Mouse (Mus musculus): Measurements from ENCODE around the gene Kit. TPM values are rescaled to one million over a fixed set of nuclear protein-coding genes. Genes with fewer than 3 reads are reported as not detected.

Gene Kit
- polyA plus RNA-seq, 1 experiment, result 9.9 TPM

DNA sequence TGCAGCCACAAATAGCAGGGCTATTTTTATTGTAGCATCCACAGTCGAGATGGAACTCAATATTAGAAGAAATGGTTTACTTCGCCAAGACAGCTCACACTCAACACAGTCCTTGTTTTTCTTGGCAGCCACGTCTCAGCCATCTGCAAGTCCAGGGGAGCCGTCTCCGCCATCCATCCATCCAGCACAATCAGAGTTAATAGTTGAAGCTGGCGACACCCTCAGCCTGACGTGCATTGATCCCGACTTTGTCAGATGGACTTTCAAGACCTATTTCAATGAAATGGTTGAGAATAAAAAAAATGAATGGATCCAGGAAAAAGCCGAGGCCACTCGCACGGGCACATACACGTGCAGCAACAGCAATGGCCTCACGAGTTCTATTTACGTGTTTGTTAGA is 32.2 kb downstream of the Kit start:
- H3K4me3 ChIP-seq (ENCODE audit: insufficient read depth, low read depth, low read length), result no peak overlapping the region
- H3K27ac ChIP-seq (replicated peaks; ENCODE audit: low read depth, low read length), result no peak overlapping the region
- H3K4me1 ChIP-seq (ENCODE audit: control insufficient read depth, insufficient read depth, insufficient read length, low read length), result no peaks in the 10 kb centered on the region; the same call in 1 of the 2 replicates

DNA sequence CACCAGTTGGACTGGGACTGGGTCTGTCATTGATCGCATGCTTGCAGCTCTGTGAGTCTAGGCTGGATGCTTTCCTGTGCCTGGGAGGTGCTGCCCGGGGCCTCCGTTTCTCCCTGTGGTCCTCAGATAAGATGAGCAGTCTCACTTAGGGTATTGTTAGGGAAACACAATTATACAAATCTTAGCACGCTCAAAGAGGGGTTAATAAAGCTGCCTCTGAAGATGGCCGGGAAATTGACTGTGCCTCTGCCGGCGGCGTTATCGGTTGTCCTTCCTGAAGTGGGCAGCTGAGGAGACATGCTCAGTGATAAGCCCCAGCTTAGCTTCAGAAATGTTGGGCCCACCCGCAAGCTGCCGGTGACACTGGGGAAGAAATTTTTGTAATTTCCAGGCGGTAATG is 33.3 kb downstream of the Kit start:
- Histone ChIP-seq H3K4me3 (ENCODE audit: insufficient read depth, low read depth, low read length) (no peak overlapping the region), H3K4me1 (ENCODE audit: control insufficient read depth, insufficient read depth, insufficient read length, low read length) (no peaks in the 10 kb centered on the region; the same call in 1 of the 2 replicates), H3K27ac (replicated peaks; ENCODE audit: low read depth, low read length) (no peak overlapping the region)

DNA sequence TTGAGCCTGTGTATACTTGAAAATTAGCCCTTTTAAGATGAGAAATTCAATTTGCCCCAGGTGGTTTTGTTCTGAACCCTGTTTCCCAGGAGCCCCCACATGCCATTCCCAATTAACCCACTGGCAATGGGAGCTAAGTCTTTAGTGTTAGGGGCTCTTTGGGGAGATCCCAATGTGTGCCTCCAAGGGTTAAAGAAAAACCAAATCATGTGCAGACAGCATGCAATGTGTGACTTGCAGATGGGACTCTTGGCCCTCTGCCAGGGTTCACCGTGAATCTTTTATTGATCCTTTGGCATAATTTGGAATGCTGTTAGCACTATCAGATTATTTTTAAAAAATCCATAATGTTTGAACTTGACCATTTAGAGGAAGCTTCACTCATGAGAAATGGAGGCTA is 37.7 kb downstream of the Kit start:
- Histone ChIP-seq H3K4me1 (ENCODE audit: control insufficient read depth, insufficient read depth, insufficient read length, low read length) (no peaks in the 10 kb centered on the region), H3K27ac (replicated peaks; ENCODE audit: low read depth, low read length) (no peak overlapping the region), H3K4me3 (ENCODE audit: insufficient read depth, low read depth, low read length) (no peak overlapping the region)

DNA sequence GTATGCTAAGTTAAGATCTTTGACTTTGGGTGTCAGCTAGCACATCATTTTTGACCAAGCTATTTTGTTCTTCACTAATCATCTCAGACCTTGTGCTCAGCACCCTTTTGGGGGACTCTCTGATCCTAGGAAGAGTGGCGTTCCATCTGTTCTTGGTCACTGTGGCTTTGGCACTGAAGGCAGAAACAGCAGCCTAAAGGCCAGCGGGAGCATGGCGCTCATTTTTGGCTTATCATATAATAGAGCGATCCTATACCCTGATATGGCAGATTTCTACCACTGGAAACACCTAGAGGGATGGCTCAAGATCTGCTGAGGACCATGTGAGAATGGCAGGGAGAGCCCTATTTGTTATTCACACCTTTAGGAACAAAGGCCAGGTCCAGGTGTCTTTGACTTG is 38.2 kb downstream of the Kit start:
- H3K27ac ChIP-seq (replicated peaks; ENCODE audit: low read depth, low read length), result no peak overlapping the region
- H3K4me1 ChIP-seq (ENCODE audit: control insufficient read depth, insufficient read depth, insufficient read length, low read length), result no peaks in the 10 kb centered on the region
- no peak overlapping the region for H3K4me3 ChIP-seq (ENCODE audit: insufficient read depth, low read depth, low read length)

DNA sequence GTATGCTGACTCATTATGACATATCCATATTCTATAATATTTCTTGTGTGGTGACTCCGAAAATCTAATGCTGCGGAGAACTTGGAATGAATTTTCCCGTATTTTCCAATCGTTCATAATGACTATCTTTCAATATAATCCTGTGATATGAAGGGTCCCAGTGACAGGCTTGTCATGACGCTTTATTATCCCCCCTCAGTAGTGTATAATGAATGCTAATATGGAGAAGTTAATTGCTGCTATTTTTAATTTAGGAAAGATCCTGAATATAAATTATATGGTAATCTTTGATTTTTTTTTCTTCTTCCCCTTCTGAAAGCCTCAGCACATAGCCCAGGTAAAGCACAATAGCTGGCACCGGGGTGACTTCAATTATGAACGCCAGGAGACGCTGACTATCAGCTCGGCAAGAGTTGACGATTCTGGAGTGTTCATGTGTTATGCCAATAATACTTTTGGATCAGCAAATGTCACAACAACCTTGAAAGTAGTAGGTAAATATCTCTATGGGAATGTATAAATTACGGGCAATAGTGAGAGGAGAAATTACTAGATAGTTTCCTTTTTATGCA is 40.4 kb downstream of the Kit start:
- Histone ChIP-seq H3K27ac (replicated peaks; ENCODE audit: low read depth, low read length) (no peak overlapping the region), H3K4me3 (ENCODE audit: insufficient read depth, low read depth, low read length) (no peak overlapping the region), H3K4me1 (ENCODE audit: control insufficient read depth, insufficient read depth, insufficient read length, low read length) (no peaks in the 10 kb centered on the region)

DNA sequence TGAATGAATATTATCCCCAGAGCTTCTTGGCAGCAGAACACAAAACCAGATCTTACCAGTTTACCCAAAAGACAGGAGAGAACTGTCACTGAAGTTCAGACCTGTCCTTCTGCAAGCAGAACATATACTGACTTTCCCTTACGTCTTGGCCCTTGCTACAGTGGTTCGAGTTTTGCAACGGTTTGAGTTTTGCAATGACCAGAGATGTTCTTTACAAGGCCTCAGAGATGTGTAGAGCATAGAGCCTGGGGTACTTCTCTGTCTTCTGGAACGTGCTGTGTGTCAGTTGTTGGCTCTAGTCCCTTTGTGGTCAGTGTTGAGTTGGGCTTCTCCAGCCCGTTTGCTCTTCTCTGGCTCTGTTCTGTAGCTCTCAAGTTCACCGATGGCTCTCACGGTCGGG is 40.9 kb downstream of the Kit start:
- Histone ChIP-seq H3K4me1 (ENCODE audit: control insufficient read depth, insufficient read depth, insufficient read length, low read length) (no peaks in the 10 kb centered on the region), H3K4me3 (ENCODE audit: insufficient read depth, low read depth, low read length) (no peak overlapping the region), H3K27ac (replicated peaks; ENCODE audit: low read depth, low read length) (no peak overlapping the region)

DNA sequence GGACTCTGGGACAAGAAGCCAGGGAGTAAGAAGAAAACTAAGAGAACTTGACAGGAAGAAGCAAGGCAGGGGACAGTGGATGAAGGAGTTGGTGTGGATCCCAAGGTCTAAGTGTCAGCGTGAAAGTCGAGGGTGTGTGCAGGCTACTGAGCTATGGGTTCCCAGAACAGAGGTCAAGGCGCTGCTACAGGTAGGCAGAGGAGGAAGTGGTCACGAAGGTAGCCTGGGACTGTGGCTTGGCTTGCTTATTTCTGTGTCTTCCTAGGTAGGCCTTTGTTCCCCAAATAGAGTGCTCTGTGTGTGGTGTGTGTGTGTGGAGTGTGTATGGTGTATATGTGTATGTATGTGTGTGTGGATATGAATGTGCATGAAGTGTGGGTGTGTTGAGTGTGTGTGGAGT is 47.7 kb downstream of the Kit start:
- no peak overlapping the region for H3K27ac ChIP-seq (replicated peaks; ENCODE audit: low read depth, low read length)
- no peak overlapping the region for H3K4me3 ChIP-seq (ENCODE audit: insufficient read depth, low read depth, low read length)
- H3K4me1 ChIP-seq (ENCODE audit: control insufficient read depth, insufficient read depth, insufficient read length, low read length), result no peaks in the 10 kb centered on the region

DNA sequence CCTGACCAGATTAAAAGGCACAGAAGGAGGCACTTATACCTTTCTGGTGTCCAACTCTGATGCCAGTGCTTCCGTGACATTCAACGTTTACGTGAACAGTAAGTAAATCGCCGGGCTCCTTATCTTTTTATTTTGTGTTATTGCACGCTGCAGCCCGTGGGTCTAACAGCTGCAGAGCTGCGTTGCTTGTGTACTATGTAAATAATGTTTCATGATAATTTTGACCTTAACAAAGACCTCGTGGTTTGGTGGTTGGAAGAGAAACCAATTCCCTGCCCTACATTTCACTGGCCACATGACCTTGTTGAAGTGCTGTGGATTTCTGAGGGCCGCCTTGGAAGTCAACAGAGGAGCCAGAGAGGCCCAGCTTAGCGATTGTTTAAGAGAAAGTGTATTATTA is 48.3 kb downstream of the Kit start:
- H3K4me1 ChIP-seq (ENCODE audit: control insufficient read depth, insufficient read depth, insufficient read length, low read length), result no peaks in the 10 kb centered on the region
- H3K27ac ChIP-seq (replicated peaks; ENCODE audit: low read depth, low read length), result no peak overlapping the region
- no peak overlapping the region for H3K4me3 ChIP-seq (ENCODE audit: insufficient read depth, low read depth, low read length)

DNA sequence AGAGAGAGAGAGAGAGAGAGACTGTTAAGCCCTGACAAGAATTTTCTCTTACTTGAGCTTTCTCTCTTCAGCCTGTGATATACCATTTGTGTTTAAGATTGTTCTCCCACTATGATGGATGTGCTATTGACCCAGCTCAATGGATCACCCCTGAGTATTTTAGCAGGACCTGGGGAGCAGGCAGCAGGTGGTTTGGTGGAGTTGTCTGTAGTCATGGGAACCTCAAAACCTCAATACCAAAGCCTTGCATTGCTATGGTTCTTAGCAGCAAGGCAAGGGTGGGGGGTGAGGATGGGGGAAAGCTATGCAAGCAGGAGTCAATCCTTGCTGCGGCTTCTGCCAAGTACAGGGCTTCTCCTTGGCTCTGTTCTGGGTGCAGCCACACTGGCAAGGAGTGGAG is 48.8 kb downstream of the Kit start:
- H3K27ac ChIP-seq (replicated peaks; ENCODE audit: low read depth, low read length), result no peak overlapping the region
- H3K4me1 ChIP-seq (ENCODE audit: control insufficient read depth, insufficient read depth, insufficient read length, low read length), result no peaks in the 10 kb centered on the region
- no peak overlapping the region for H3K4me3 ChIP-seq (ENCODE audit: insufficient read depth, low read depth, low read length)

DNA sequence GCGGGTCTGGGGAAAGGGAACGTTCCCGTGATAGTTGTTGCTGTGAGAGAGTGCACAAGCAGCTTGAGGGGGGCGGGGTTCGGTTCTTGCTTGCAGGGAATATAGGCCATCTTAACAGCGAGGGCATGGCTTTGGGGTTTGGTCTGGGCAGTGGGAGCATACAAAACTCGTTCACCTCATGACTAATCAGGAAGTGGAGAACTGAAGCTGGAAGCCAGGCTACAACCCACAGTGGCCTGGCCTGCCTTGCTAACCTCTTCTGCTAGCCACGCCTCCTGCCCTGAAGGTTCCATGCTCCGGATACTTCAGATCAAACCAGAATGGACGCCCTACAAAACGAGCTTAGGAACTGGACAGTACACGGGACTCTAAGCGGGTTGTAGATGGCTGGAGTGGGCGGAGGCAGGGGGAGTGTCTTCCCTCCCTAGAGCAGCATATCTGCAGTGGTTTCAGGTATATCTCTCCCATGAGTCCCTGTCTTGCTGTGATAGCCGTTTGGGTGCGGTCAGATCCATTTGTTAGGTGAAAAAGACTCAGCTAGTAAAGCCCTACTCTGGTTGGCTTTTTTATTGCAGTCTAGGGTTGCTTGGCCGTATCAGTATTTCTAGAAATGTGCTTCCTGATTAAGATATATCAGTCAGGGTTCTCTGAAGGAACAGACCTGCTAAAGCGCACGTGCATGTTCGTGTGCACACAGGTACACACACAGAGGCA is 49.4 kb downstream of the Kit start:
- no peak overlapping the region for H3K27ac ChIP-seq (replicated peaks; ENCODE audit: low read depth, low read length)
- no peak overlapping the region for H3K4me3 ChIP-seq (ENCODE audit: insufficient read depth, low read depth, low read length)
- no peaks in the 10 kb centered on the region for H3K4me1 ChIP-seq (ENCODE audit: control insufficient read depth, insufficient read depth, insufficient read length, low read length)

DNA sequence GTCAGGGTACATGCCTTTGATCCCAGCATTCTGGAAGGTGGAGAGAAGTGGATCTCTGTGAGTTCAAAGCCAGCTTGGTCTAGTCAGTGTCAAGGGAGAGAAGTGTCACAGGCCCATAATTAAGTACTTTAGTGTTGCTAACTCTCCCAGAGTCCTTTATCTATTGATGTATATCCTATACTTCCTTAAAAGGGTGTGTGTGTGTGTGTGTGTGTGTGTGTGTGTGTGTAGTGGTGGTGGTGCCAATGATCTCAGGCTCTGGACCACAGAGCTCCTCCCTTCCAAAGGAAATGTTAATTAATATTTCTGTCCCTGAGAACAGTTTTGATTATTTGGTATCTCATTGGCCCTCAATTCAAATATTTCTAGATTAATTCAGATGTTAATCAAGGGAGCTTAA is 50.3 kb downstream of the Kit start:
- Histone ChIP-seq H3K27ac (replicated peaks; ENCODE audit: low read depth, low read length) (no peak overlapping the region), H3K4me3 (ENCODE audit: insufficient read depth, low read depth, low read length) (no peak overlapping the region), H3K4me1 (ENCODE audit: control insufficient read depth, insufficient read depth, insufficient read length, low read length) (no peaks in the 10 kb centered on the region)

DNA sequence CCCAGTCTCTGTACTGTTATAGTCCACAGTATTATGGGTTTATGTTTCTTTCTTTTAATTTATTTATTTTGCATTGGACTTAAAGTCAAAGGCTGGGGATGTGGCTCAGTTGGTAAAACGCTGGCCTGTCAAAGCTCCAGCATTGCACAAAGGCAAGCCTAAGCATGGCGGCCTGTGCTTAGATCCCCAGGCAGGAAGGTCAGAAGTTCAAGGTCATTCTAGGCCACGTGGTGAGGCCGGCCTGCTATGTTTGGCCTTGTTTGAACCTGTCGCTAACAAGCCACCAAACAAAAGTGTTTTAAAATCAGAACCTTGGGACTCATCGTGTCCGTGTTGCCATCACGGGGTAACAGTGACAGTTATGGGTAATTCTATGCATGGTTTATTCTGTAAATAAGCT is 51.6 kb downstream of the Kit start:
- no peak overlapping the region for H3K4me3 ChIP-seq (ENCODE audit: insufficient read depth, low read depth, low read length)
- H3K4me1 ChIP-seq (ENCODE audit: control insufficient read depth, insufficient read depth, insufficient read length, low read length), result no peaks in the 10 kb centered on the region
- no peak overlapping the region for H3K27ac ChIP-seq (replicated peaks; ENCODE audit: low read depth, low read length)

DNA sequence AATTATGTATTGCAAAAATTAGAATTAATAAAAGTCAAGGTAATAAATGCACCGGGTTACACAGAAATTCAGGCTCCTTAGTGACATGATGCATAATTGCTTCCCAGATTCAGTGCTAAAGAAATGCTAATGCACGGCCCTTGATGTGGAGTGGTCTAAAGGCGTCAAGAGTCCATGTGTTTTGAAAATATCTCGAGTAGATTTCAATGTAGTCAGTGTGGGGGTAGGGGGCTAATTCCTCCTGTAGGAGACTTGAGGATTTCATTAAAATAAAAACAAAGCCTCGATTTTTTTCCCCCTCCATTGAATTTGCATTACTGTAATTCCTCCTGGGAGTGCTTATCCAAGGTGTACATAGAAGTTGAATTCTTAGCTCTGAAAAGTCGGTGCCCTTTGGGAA is 52.0 kb downstream of the Kit start:
- Histone ChIP-seq H3K4me1 (ENCODE audit: control insufficient read depth, insufficient read depth, insufficient read length, low read length) (no peaks in the 10 kb centered on the region), H3K27ac (replicated peaks; ENCODE audit: low read depth, low read length) (no peak overlapping the region)

DNA sequence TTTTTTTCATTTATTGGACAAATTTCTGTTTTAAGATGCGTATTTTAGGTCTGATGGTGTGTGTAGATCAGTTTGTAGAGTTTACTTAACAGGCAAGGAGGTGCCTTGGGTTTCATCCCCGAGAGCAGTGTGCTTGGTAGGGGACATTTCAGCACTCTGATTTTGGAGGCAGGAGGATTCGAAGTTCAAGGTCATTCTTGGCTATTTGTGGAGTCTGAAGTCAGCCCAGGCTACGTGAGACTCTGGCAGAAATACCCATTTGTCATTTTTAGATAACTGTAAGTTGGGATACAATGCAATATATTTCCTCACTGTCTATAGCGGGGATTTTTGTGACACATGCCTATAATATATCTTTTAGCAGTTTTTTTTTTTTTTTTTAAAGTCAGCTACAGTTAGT is 57.5 kb downstream of the Kit start:
- Histone ChIP-seq H3K4me1 (ENCODE audit: control insufficient read depth, insufficient read depth, insufficient read length, low read length) (no peaks in the 10 kb centered on the region), H3K4me3 (ENCODE audit: insufficient read depth, low read depth, low read length) (no peak overlapping the region), H3K27ac (replicated peaks; ENCODE audit: low read depth, low read length) (no peak overlapping the region)

More for the DNA sequence above, 52.0 kb downstream of the Kit start:
- no peak overlapping the region for H3K4me3 ChIP-seq (ENCODE audit: insufficient read depth, low read depth, low read length)

DNA sequence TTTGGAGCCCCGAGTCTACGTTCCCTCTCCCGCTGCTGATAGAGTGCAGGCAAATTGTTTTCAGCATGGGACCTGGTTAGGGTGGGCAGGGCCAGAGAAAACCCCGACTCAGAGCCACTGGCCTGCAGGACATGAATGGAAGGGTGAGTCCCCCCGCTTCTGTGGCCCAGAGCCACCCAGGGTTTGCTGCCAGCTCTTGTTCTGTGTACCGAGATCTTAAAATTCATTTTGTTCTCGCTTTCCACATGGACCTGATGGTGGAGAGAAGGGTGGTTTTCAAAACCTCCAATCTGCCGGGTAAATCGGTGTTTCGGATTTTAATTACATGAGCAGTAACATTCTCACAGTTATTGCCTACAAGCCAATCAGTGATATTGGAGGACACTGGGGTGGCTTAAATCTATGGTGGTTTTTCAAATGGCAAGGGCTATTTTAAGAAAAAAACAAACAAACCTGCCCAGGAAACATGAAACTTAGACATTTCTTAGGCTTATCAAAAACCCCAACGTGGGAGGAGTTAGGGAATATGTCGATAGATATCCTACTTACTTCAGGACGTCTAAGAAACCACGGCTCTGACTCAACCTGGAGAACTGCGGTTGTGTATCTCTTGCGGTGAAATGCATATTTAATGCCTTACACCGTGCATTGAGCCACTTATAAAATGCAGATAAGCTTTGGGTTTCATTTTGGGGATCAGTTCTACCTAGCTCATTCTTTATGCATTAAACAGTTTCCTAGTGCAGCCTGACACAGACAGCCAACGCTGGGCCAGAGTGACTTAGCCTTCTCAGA is 58.3 kb downstream of the Kit start:
- Histone ChIP-seq H3K27ac (replicated peaks; ENCODE audit: low read depth, low read length) (no peak overlapping the region), H3K4me3 (ENCODE audit: insufficient read depth, low read depth, low read length) (no peak overlapping the region), H3K4me1 (ENCODE audit: control insufficient read depth, insufficient read depth, insufficient read length, low read length) (no peaks in the 10 kb centered on the region)

DNA sequence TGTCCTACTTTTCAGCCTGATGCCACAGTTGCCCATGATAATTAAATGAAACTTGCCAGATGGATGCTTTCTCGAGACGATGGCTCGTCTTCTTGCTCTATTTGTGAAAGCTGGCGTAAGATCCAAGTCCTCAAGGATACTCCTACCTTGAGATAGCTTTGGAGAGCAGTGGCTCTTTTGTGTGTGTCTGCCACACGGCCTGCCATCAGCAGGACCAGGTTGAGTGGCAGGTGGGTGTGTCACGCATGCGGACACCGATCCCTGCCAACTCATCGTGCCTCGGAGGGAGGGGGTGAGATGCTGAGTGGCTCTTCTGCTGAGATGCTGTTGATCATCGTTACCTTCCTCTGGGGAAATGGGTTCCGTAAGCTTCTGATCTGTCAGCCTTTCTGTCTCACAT is 60.7 kb downstream of the Kit start:
- Histone ChIP-seq H3K27ac (replicated peaks; ENCODE audit: low read depth, low read length) (no peak overlapping the region), H3K4me3 (ENCODE audit: insufficient read depth, low read depth, low read length) (no peak overlapping the region), H3K4me1 (ENCODE audit: control insufficient read depth, insufficient read depth, insufficient read length, low read length) (no peaks in the 10 kb centered on the region)
